Mouse (Mus musculus) embryonic facial prominence, embryonic 15.5 days (tissue): Measurements from ENCODE around the gene Ptf1a. TPM values are rescaled to one million over a fixed set of nuclear protein-coding genes. Genes with fewer than 3 reads are reported as not detected.

Experiments used
- ATAC-seq: fragments of 200-750 bp; cut with Nextera tagmentation; 2 replicates; pipeline ENCODE4 v1.8.0; 2017; ENCODE audit warnings: low read depth, moderate TSS enrichment; ENCODE audit not compliant: insufficient number of reproducible peaks, low FRiP score, low TSS enrichment
- H3K27ac ChIP-seq: fragments of 300-500 bp; sonication (generic); replicated peaks from 2 replicates; pipeline ENCODE4 v1.5.1; 2015; ENCODE audit warnings: mild to moderate bottlenecking, inconsistent platforms
- H3K27me3 ChIP-seq: fragments of 300-500 bp; sonication (generic); 2 replicates; pipeline ENCODE4 v1.6.1; 2015; ENCODE audit warnings: inconsistent platforms
- H3K36me3 ChIP-seq: fragments of 300-500 bp; sonication (generic); 2 replicates; pipeline ENCODE4 v1.6.1; 2015; ENCODE audit warnings: mild to moderate bottlenecking, inconsistent platforms
- H3K4me1 ChIP-seq: fragments of 300-500 bp; sonication (generic); 2 replicates; pipeline ENCODE4 v1.6.1; 2015; ENCODE audit warnings: inconsistent platforms
- H3K4me2 ChIP-seq: fragments of 300-500 bp; sonication (generic); replicated peaks from 2 replicates; pipeline ENCODE4 v1.6.1; 2015; ENCODE audit warnings: mild to moderate bottlenecking, inconsistent platforms
- H3K4me3 ChIP-seq: fragments of 300-500 bp; sonication (generic); replicated peaks from 2 replicates; pipeline ENCODE4 v1.5.1; 2015; ENCODE audit warnings: mild to moderate bottlenecking, inconsistent platforms
- H3K9ac ChIP-seq: fragments of 300-500 bp; sonication (generic); 2 replicates; pipeline ENCODE4 v1.6.1; 2015; ENCODE audit warnings: inconsistent platforms
- H3K9me3 ChIP-seq: fragments of 300-500 bp; sonication (generic); replicated peaks from 2 replicates; pipeline ENCODE4 v1.6.1; 2016; ENCODE audit warnings: inconsistent platforms
- WGBS: fragments of 180-500 bp; shearing (Covaris S2); methylation state at CpG from one replicate; pipeline ENCODE4 v1.1.7; 2015; 5-methylcytosine and 5-hydroxymethylcytosine counted together
- polyA plus RNA-seq: library from polyadenylated mRNA; unstranded; fragments of >200 nt; fragmentation: Nextera tagmentation; extraction: Ambion mirVana; gene quantifications from 2 replicates; pipeline ENCODE4 v1.2.1, GENCODE M21; 2015

Ptf1a gene
- polyA plus RNA-seq, 1 experiment from 2014 or later = not detected

DNA sequence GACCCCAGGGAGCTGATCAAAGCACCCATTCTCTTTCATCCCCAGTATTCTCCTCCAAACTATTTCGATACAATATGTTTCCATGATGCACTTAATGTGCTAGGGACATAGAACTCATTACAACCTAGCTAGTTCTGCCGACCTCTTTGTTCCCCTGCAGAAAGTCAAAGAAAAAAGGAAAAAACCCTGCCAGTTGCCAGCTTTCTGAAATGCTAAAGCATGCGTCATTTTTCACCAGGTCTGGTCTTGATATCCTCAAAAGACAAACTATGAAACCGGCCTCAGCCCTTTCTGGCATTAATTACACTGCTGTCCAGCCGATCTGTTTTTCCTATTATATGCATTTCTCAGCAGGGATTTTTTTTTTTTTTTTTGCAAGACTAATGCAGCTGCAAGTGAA, 9.8 kb downstream of the Ptf1a start:
- Histone ChIP-seq H3K27me3 (peaks cover 84% of the 10 kb centered on the region), H3K36me3 (no peaks in the 10 kb centered on the region), H3K4me1 (no peaks in the 10 kb centered on the region), H3K4me3 (no peak overlapping the region), H3K27ac (no peak overlapping the region), H3K9me3 (no peaks in the 10 kb centered on the region), H3K4me2 (no peak overlapping the region), H3K9ac (no peak overlapping the region)
- ATAC-seq = no peak
- WGBS = 1% methylated on average over 5 of the region's 5 CpGs

DNA sequence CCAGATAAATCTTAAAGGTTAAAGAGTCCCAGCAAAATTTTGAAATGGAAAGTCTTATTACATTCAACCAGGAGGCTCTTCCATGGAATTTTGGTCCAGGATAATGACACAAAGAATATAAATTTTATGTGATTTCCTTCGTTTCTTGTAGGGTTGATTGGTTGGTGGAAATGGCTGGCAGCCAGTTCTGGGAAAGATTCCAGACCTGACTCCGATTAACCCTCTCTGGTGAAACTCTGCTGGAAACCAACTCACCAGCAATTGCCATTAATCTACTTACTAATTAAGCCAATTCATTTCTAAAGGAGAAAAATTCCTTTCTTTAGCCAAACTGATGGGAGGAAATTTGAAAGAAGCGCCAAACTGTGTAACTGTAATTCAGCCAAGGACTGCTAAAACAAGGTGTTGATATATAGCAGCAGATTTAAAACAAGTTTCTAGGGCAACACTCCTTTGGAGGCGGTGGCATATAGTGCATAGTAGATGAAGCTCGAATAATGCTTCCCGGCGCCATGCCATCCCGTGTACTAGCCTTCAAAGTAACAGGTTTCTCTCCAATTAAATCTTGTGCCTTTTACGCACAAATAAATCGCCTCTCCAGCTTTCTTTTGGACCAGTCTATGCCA, 10.5 kb downstream of the Ptf1a start:
- Histone ChIP-seq H3K9me3 (no peaks in the 10 kb centered on the region), H3K36me3 (no peaks in the 10 kb centered on the region), H3K27me3 (peaks cover 77% of the 10 kb centered on the region), H3K4me3 (no peak overlapping the region), H3K27ac (no peak overlapping the region), H3K9ac (no peak overlapping the region), H3K4me2 (no peak overlapping the region), H3K4me1 (no peaks in the 10 kb centered on the region)
- WGBS = 11% methylated on average over 10 of the region's 10 CpGs
- ATAC-seq = no peak

DNA sequence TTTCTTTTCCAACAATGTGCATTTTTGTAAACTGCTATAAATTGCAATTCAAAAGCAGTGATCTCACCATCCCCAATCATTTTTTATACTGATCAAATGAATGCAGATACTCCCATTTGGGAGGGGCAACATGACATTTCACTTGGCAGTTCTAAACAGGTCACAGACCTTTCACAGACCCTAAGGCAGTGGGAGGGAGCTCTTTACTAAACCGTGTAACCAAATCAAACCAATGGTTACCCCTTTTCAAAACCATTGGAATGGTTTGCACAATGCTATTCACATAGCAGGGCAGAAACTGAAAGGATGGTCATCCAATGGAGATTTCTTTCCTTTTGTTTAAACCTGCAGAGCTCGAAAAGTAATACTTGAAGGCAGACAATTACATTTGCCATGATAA, 13.3 kb downstream of the Ptf1a start:
- no peak for ATAC-seq
- no peaks in the 10 kb centered on the region for H3K4me1 ChIP-seq
- WGBS = 28% methylated on average over 2 of the region's 2 CpGs
- no peak overlapping the region for H3K4me2 ChIP-seq
- no peak overlapping the region for H3K27ac ChIP-seq
- H3K9me3 ChIP-seq = no peaks in the 10 kb centered on the region
- H3K27me3 ChIP-seq = peaks cover 49% of the 10 kb centered on the region
- H3K36me3 ChIP-seq = no peaks in the 10 kb centered on the region
- no peak overlapping the region for H3K9ac ChIP-seq
- no peak overlapping the region for H3K4me3 ChIP-seq

DNA sequence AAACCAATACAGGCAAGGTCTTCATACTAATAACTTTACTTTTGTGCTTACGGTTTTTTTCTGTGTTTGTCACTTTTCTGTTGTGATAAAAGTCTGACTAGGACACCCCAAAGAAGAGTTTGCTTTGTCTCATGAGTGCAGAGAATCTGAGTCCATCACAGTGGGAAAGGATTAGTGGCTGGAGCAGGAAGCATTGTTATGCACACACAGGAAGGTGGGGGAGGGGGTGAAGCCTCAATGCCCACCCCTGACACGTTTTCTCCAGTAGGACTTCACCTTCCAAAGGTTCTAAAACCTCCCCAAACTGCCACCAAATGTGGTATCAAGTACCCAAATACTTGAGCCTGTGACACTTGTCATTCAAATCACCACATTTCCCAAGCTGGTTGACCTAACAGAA, 16.5 kb downstream of the Ptf1a start:
- ATAC-seq = no peak
- Histone ChIP-seq H3K9me3 (no peaks in the 10 kb centered on the region), H3K4me3 (no peak overlapping the region), H3K4me1 (no peaks in the 10 kb centered on the region), H3K27ac (no peak overlapping the region), H3K27me3 (peaks cover 18% of the 10 kb centered on the region), H3K9ac (no peak overlapping the region), H3K4me2 (no peak overlapping the region), H3K36me3 (no peaks in the 10 kb centered on the region)
- WGBS = 40% methylated on average over 2 of the region's 2 CpGs

DNA sequence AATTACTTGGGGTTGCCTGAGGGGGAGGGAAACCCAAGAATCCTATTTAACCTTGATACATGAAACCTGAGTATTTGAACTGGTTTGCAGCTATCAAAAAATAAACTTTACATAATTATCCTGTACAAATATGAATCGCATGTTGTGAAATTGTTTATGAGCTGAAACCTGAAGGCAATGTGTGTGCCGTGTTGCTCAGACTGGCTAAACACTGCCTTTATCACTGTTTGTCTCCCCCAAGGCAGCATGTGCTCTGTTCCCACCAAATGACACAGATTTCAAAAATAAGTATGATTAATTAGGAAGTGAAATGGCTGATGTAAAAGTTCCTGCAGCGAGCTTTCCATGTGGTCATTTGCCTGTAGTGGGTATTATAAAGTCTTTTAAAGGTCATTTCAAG, 44.8 kb downstream of the Ptf1a start:
- WGBS = 55% methylated on average over 3 of the region's 3 CpGs
- Histone ChIP-seq H3K4me1 (no peaks in the 10 kb centered on the region), H3K4me2 (no peak overlapping the region), H3K9ac (no peak overlapping the region), H3K9me3 (no peaks in the 10 kb centered on the region), H3K4me3 (no peak overlapping the region), H3K27me3 (no peaks in the 10 kb centered on the region), H3K27ac (no peak overlapping the region), H3K36me3 (no peaks in the 10 kb centered on the region)
- no peak for ATAC-seq

Other genes starting within 250 kb of the Ptf1a start
- gene Armc3, start 246.4 kb upstream of the Ptf1a start, polyA plus RNA-seq = 2.6 and 4.4 TPM in 2 replicates
- gene Msrb2, start 74.2 kb upstream of the Ptf1a start, polyA plus RNA-seq = 27.7 and 29.0 TPM in 2 replicates
- gene 4921504E06Rik, start 108.3 kb downstream of the Ptf1a start, polyA plus RNA-seq = 0.25 and 0.32 TPM in 2 replicates
- gene Otud1, start 212.1 kb downstream of the Ptf1a start, polyA plus RNA-seq = 2.3 and 2.6 TPM in 2 replicates